Mouse (Mus musculus): ENCODE results near the gene Utp3. TPM values are rescaled to one million over a fixed set of nuclear protein-coding genes. Genes with fewer than 3 reads are reported as not detected.
A peak's percentile ranks its signal among the peaks of the same experiment; 100 is the strongest.

Gene Utp3
- polyA plus RNA-seq, 1 experiment from 2014 or later: 59.3 TPM

DNA sequence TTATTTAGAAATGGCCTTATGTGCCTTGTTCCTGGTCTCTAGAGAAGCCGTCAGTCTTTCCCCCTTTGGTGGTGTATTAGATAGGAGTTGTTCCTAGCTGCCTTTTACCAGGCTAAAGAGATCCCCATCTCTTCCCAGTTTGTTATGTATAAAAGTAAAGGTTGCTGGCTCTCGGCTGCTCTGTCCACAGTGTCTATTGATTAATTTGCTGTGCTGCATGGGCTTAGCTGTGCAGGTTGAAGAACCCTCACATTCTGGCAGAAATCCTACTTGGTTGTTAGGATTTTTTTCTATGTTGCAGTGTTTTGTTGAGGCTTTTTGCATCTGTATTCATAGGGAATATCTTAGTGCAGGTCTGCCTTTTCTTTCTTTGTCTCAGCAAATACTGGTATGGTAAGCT, 47.8 kb downstream of the Utp3 start:
- Histone ChIP-seq H3K27me3 (no peaks in the 10 kb centered on the region), H3K36me3 (peaks cover 28% of the 10 kb centered on the region), H3K4me2 (replicated peaks) (no peak overlapping the region), H3K9me3 (no peaks in the 10 kb centered on the region), H3K4me1 (replicated peaks) (0 out of 2 replicates have a peak, but pooled peaks cover 11% of the 10 kb centered on the region), H3K27ac (no peak overlapping the region), H3K4me3 (replicated peaks) (no peak overlapping the region), H3K9ac (replicated peaks) (no peak overlapping the region)
- WGBS: 69% methylated on average over 2 of the region's 2 CpGs
- no peak for ATAC-seq

DNA sequence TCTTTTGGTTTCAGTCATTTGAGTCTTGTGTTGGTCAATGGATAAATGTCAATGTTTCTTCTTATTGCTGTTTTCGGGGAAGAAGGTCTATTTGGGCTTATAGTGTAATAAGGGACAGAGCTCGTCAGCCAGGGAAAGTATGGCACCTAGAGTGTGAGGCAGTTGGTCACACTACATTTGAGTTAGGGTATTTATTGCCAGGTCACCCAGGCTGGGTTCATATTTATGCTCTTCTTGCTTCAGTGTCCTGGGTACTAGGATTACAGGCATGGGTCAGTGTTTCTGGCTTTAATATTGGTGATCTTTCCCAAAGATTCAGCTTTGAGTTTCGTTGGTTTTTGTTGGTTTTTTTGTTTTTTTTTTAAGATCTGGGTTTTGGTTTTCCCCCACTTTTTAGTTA, 48.5 kb downstream of the Utp3 start:
- no peak overlapping the region for H3K9ac ChIP-seq (replicated peaks)
- H3K9me3 ChIP-seq: no peaks in the 10 kb centered on the region
- H3K36me3 ChIP-seq: peaks cover 23% of the 10 kb centered on the region
- H3K27me3 ChIP-seq: no peaks in the 10 kb centered on the region
- no peak overlapping the region for H3K4me3 ChIP-seq (replicated peaks)
- H3K4me2 ChIP-seq (replicated peaks): no peak overlapping the region
- no peak for ATAC-seq
- 0 out of 2 replicates have a peak, but pooled peaks cover 8% of the 10 kb centered on the region for H3K4me1 ChIP-seq (replicated peaks)
- H3K27ac ChIP-seq: no peak overlapping the region
- WGBS: 86% methylated on average over 3 of the region's 3 CpGs

DNA sequence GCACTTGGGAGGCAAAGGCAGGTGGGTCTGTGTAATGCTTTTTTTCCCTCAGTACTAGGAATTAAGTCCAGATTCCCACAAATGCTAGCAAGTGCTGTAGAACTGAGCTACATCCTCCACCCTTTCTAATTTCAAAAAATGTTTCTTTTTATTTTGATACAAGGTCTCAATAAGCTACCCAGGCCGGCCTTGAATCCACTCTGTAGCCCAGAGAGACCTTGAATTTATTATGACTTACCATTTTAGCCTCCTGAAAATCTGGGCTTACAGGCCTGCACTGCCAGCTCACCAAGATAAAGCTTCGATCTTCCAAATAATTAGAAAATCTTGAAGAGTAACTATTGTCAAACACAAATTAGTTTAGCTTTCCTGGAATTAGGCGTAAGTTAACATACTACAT, 49.8 kb downstream of the Utp3 start:
- no peak overlapping the region for H3K9ac ChIP-seq (replicated peaks)
- no peak overlapping the region for H3K4me3 ChIP-seq (replicated peaks)
- 97% methylated on average over 3 of the region's 3 CpGs for WGBS
- no peak overlapping the region for H3K27ac ChIP-seq
- peaks cover 21% of the 10 kb centered on the region for H3K36me3 ChIP-seq
- no peak for ATAC-seq
- H3K27me3 ChIP-seq: no peaks in the 10 kb centered on the region
- H3K4me1 ChIP-seq (replicated peaks): 0 out of 2 replicates have a peak, but pooled peaks cover 3% of the 10 kb centered on the region
- H3K9me3 ChIP-seq: no peaks in the 10 kb centered on the region
- no peak overlapping the region for H3K4me2 ChIP-seq (replicated peaks)

DNA sequence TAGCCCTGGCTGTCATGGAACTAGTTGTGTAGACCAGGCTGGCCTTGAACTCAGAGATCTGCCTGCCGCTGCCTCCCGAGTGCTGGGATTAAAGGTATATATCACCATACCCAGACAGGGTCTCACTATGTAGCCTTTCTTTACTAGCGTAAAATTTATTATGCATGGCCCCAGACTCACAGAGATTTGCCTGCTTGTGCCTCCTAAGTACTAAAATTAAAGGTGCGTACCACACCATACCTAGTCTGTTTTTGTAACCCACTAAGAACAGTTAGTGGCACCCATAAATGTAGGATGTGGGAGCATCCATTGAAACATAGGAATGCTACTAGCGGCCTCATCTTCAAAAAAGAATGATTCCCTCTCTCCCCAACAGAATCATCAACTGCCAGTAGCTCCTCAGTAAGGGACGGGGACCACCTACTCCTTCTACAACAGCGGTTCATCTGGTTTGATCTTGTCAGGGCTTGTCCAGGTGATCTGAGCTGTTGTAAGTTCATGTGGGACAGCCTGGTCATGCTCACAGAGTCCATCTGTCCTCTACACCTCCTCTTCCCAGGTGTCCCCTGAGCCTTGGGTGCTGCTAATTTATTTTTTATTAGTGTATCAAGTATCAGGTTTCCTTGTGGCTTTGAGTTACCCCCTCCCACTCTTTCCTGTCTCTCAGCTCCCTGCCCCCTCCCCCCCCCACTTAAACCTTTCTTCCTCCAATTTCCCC, 50.5 kb downstream of the Utp3 start:
- Histone ChIP-seq H3K4me2 (replicated peaks) (no peak overlapping the region), H3K27ac (no peak overlapping the region), H3K27me3 (no peaks in the 10 kb centered on the region), H3K36me3 (peaks cover 20% of the 10 kb centered on the region), H3K4me1 (replicated peaks) (0 out of 2 replicates have a peak, but pooled peaks cover 3% of the 10 kb centered on the region), H3K4me3 (replicated peaks) (no peak overlapping the region), H3K9me3 (no peaks in the 10 kb centered on the region), H3K9ac (replicated peaks) (no peak overlapping the region)
- WGBS: 96% methylated on average over 7 of the region's 7 CpGs
- ATAC-seq: 0 out of 2 replicates have a peak, but pooled peaks have one; percentile 24

Other genes starting within 250 kb of the Utp3 start
- not detected in 2 replicates for gene Prol1, start 237.2 kb upstream of the Utp3 start, polyA plus RNA-seq (2015; fragmentation: Nextera tagmentation; extraction: Ambion mirVana)
- not detected in 2 replicates for gene Amtn, start 178.4 kb upstream of the Utp3 start, polyA plus RNA-seq (2015; fragmentation: Nextera tagmentation; extraction: Ambion mirVana)
- 0.21 TPM in 1 of 2 replicates, not detected in the other for gene Ambn, start 98.5 kb upstream of the Utp3 start, polyA plus RNA-seq (2015; fragmentation: Nextera tagmentation; extraction: Ambion mirVana)
- gene Enam, start 66.5 kb upstream of the Utp3 start, polyA plus RNA-seq (2015; fragmentation: Nextera tagmentation; extraction: Ambion mirVana): not detected in 2 replicates
- 0.19 and 0.24 TPM in 2 replicates for gene Jchain, start 26.6 kb upstream of the Utp3 start, polyA plus RNA-seq (2015; fragmentation: Nextera tagmentation; extraction: Ambion mirVana)
- 304 and 317 TPM in 2 replicates for gene Rufy3, start 10.6 kb downstream of the Utp3 start, polyA plus RNA-seq (2015; fragmentation: Nextera tagmentation; extraction: Ambion mirVana)
- 77.7 and 85.2 TPM in 2 replicates for gene Grsf1, start 121.7 kb downstream of the Utp3 start, polyA plus RNA-seq (2015; fragmentation: Nextera tagmentation; extraction: Ambion mirVana)
- gene Mob1b, start 166.4 kb downstream of the Utp3 start, polyA plus RNA-seq (2015; fragmentation: Nextera tagmentation; extraction: Ambion mirVana): 12.0 and 12.1 TPM in 2 replicates
- 81.8 and 82.1 TPM in 2 replicates for gene Dck, start 210.5 kb downstream of the Utp3 start, polyA plus RNA-seq (2015; fragmentation: Nextera tagmentation; extraction: Ambion mirVana)

Measured in midbrain, embryonic 13.5 days (tissue).